Mouse (Mus musculus): Measurements from ENCODE around the gene Gnl1. TPM values are rescaled to one million over a fixed set of nuclear protein-coding genes. Genes with fewer than 3 reads are reported as not detected.
"Not testable (repeated sequence)": the region's sequence is repeated elsewhere in the genome, so short reads cannot be mapped to it uniquely, and the experiment has no call there.

Gnl1 gene
- 10 to 100 TPM; 32.0 to 34.7 TPM for total RNA-seq (2021)
- long read RNA-seq, experiment 1, transcript Gnl1-201 (12 exons, 2,848 nt) = major isoform, 59 of 61 reads
- long read RNA-seq, experiment 1, partial matches to known transcripts = 1 of 61 reads
- long read RNA-seq, experiment 1, other reads (novel, unspliced or antisense) = 1 of 61 reads
- long read RNA-seq, experiment 2, transcript Gnl1-201 (12 exons, 2,848 nt) = major isoform, 23 of 26 reads
- long read RNA-seq, experiment 2, partial matches to known transcripts = 1 of 26 reads
- long read RNA-seq, experiment 2, other reads (novel, unspliced or antisense) = 2 of 26 reads

GRCm38 (mm10) chr17:35979401-35980362 lies at the start of gene Gnl1, which contains the start of gene Prr3:
TSS of gene Gnl1 (plus strand) at chr17:35979851.
TSS of gene Prr3 (minus strand) at chr17:35980236.
- peak; percentile 93 to 95 for DNase-seq

GRCm38 (mm10) chr17:35930627-35931026 lies 49.0 kb upstream of the Gnl1 start:
- DNase-seq = no peak

GRCm38 (mm10) chr17:35932608-35933007 lies 47.0 kb upstream of the Gnl1 start:
- no peak for DNase-seq

- DNase-seq = not testable (repeated sequence)
Measured at GRCm38 (mm10) chr17:35935763-35936162, 43.9 kb upstream of the Gnl1 start.

- DNase-seq = peak; percentile 42 to 49
Measured at GRCm38 (mm10) chr17:35937700-35938348, 41.8 kb upstream of the Gnl1 start.

GRCm38 (mm10) chr17:35939108-35939507 lies 40.5 kb upstream of the Gnl1 start:
- DNase-seq = no peak

GRCm38 (mm10) chr17:35939941-35940340 lies 39.7 kb upstream of the Gnl1 start:
- DNase-seq = no peak

GRCm38 (mm10) chr17:35950946-35951345 lies 28.7 kb upstream of the Gnl1 start:
- not testable (repeated sequence) for DNase-seq

- not testable (repeated sequence) for DNase-seq
Measured at GRCm38 (mm10) chr17:35952559-35952958, 27.1 kb upstream of the Gnl1 start.

GRCm38 (mm10) chr17:35954665-35955064 lies 25.0 kb upstream of the Gnl1 start:
- DNase-seq = no peak

GRCm38 (mm10) chr17:35958533-35959223 lies 21.0 kb upstream of the Gnl1 start:
- no peak for DNase-seq

- DNase-seq = no peak
Measured at GRCm38 (mm10) chr17:35963279-35963678, 16.4 kb upstream of the Gnl1 start.

GRCm38 (mm10) chr17:35967621-35968020 lies 12.0 kb upstream of the Gnl1 start:
- DNase-seq = no peak

GRCm38 (mm10) chr17:35969418-35970389 lies 9.9 kb upstream of the Gnl1 start, which contains the start of gene Abcf1:
TSS of gene Abcf1 (minus strand) at chr17:35969761.
- peak; percentile 99 for DNase-seq

- DNase-seq = no peak
Measured at GRCm38 (mm10) chr17:35972131-35972530, 7.5 kb upstream of the Gnl1 start.

- peak; percentile 29 to 51 for DNase-seq
Measured at GRCm38 (mm10) chr17:35978811-35979400, 745 bp upstream of the Gnl1 start.

- DNase-seq = peak; percentile 65 to 68
Measured at GRCm38 (mm10) chr17:35980363-35980754, 708 bp downstream of the Gnl1 start.

GRCm38 (mm10) chr17:35981776-35982175 lies 2.1 kb downstream of the Gnl1 start:
- DNase-seq = no peak

GRCm38 (mm10) chr17:35991781-35992180 lies 12.1 kb downstream of the Gnl1 start:
- peak; percentile 50 to 51 for DNase-seq

- DNase-seq = peak; percentile 81 to 83
Measured at GRCm38 (mm10) chr17:35993675-35994074, 14.0 kb downstream of the Gnl1 start.

Data from heart, adult 18-20 months (tissue).